Mouse (Mus musculus): ENCODE data around the gene Prkcz. TPM values are rescaled to one million over a fixed set of nuclear protein-coding genes. Genes with fewer than 3 reads are reported as not detected.

Gene Prkcz
- total RNA-seq, 4 experiments from 2014 or later = 9.1 to 13.9 (median 11.7) TPM

DNA sequence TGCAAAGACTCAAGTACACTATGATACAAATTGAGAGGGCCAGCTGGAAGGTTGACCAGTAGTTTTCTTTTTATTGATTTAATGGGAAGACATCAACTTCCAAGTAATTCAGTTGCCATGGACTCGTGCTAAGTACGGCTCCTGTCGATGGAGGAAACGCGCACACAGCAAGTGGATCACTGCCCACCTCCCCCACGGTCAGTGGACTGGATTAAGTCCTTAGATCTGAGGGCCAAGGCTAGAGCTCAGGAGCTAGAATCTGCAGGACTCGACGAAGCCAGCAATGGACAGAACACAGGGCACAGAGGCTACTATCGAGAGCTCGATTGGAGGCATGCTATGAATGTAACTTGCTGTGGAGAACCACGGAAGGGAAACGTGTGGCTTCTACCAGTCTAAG lies 52.5 kb downstream of the Prkcz start:
- DNase-seq = no peak

DNA sequence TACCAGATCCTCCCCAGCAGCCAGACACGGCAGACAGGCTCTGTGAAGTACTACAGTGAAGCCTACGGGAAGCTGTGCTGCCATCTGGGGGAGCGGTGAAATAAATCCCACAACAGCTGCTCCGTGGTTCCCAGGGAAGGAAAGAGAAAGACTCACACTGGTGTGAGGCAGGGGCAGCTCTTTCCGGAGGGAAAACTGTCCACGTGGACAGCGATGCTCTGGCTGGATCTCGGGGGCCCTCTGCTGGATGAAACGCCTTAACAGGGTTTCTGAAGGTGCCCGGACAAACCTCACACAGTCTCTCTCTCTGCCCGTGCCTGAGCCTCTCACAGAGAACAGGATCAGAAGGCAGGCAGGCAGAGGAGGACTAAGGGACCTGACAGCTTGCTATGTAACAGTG lies 53.1 kb downstream of the Prkcz start:
- peak; percentile 49 for DNase-seq

DNA sequence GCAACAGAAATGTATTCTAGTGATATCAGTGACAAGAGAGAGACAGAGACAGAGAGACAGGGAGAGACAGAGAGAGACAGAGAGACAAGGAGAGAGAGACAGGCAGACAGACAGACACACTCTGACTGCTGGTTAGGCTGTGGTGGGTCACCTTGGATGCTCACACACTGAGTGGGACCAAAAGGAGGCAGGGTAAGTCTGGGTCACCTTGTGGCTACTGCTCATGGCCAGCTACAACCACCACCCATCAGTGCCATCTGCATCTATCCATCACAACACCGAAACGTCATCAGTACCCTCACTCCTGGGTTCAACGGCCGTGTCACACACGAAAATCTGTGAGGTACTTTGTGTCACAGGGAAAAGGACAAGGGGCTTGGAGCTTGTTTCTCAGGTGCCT lies 53.6 kb downstream of the Prkcz start:
- DNase-seq = no peak

DNA sequence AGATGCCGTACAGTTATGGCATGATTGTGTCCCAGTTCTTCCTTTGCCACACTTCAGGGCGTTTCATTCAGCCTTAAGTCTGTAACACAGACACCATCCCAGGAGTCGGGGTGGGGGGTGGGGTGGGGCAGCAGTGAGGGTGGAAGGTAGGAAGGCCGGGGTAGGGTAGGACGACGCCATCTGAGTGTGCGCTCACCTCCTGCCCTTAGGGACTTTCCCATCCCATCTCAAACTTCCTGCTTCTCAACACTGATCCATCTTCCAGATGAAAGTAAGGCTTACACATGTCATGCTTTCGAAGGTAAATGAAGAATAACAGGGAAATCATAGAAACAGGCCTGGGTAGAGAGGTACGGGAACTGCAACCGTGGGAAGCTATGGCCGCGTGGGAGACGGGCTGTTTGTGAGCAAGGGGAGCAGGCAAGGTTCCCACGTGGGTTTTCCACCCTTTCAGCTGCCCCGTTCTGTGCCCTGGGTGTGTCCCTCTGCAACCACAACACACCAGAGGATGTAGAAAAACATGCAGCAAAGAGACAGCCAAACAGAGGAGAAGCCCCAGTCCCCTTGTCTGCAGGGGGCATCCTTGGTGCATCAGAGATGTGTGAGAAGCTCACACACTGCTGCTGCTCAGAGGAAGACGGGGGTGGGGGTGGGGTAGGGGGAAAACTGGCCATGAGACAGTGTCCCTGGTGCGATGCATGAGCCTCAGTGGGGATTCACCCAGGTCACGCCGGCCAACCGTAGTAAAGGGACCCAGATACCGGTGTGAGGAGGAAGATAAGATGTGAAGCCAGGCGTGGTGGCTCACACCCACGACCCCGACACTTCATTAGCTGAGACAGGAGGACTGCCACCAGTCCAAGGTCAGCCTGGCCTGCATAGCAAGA lies 54.6 kb downstream of the Prkcz start:
- no peak for DNase-seq

DNA sequence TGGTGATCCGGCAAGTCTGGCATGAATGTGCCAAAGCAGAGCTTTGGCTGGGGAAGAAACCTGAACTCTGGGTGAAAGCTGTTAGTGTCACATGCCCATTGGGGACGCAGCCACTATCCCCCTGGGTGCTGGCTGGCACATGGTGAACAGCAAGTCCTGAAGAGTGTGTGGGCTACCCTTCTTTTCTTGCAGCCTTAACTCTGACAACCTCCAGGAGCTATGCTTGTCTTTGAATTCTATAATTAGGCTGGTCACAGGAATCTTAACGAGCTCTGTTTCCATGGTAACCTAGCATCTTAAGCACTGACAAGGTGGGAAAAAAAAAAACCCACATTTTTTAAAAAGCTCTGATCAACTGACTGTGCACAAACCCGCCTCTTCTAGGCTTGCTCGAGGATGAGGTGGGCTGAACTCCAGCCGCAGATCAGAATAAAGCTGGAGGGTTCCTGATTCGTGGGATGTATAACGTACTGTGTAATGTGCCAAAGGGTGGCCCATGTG lies 55.6 kb downstream of the Prkcz start:
- DNase-seq = no peak

DNA sequence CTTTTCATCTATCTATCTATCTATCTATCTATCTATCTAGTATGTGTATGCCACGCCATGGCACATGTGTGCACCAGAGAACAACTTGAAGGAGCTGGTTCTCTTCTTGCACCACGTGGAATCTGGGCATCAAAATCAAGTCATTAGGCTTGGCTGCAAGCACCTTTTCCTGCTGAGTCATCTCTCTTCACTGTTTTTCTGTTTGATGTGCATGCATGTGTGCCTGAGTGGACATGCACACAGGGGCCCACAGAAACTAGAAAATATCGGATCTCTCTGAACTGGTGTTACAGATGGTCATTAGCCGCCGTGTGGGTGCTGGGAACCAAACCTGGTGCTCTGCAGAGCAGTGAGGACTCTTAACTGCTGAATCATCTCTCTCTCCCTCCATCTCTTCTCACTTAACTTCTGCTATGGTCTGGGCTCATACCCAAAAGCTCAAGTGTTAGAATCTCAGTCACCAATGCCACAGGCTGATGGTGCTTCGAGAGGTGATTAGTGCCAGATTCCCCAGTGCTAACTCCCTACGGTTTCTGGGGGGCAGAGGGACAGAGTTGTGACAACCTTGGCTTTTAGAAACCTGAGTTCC lies 56.6 kb downstream of the Prkcz start:
- DNase-seq = no peak

DNA sequence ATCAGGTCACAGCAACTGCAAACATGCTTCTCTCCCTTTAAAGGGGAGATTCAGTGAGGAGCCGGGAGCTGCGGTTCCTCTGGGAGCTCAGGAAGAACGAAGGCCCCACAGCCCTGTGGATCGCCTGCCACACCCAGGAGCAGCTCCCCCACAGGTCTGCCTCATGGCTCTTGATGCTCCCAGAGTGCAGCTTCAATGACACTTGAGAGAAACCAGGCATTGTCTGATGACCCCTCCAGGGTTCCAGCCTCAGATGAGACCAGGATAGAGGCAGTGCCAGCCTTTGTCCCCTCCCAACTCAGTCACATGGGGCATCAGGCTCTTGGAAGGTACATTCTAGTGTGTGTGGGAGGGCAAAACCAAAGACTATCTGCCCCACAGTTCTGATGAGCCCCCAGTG lies 59.2 kb downstream of the Prkcz start:
- no peak for DNase-seq

DNA sequence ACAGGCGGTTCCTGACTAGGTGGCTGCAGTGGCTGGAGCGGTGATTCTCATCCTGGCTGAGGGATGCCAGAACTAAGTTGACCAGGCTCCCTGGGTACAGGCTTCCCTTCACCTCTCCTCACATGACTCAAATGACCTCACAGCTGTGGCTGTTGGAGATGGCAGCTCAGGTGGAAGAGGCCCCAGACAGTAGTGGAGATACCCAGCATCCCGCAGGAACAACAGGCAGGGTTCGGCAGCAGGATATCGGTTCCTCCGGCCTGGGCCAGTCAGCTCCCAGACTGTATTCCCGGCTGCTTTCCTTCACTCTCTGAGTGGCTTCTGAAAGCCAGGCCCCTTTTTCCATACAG lies 60.1 kb downstream of the Prkcz start:
- DNase-seq = no peak

DNA sequence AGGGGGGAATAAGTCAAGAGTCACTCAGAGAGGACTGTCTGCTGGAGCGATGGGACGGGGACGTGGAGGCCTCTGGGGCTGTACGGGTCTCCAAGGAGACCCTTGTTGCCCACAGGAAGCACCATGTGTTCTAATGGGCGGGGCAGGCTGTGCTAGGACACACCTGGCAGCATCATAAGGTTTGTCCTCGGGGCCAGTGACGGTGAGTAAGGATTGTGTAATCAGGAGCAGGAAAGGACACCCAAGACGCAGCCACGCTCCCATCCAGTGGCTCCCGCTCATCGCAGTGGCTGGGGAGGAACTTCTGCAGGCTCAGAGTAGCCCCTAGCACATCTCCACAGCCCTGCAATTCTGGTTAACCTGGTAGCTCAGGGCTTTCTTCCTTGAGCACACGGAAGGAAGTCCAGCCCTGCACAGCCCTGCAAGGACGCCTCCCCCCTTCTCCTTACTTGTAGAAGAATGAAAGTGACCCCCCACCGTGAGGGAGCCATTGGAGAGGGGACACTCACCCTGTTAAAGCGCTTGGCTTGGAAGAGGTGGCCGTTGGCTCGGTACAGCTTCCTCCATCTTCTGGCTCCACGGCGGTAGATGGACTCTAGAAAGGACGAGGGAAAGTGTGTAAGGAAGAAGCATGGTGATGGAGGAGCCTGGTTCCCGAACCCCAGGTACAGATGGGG lies 60.6 kb downstream of the Prkcz start:
- DNase-seq = no peak

DNA sequence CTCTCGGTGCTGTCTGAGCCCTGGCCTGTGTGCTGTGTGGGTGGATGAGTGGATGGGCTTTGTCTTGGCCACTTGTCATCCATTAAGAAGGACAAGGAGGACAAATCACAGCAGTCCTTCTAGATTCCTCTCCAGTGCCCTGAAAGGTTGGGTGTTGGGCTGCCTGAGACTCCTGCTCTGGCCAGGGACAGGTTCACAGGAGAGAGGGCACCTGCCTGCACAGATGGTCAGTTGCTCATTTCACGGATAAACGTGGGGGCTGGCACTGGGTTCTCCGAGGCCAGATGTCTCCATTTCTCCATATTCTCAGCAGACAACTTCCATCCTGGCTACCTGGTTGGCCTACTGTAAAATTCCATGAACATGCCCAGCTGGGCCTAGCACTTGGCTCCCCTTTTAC lies 62.3 kb downstream of the Prkcz start:
- no peak for DNase-seq

DNA sequence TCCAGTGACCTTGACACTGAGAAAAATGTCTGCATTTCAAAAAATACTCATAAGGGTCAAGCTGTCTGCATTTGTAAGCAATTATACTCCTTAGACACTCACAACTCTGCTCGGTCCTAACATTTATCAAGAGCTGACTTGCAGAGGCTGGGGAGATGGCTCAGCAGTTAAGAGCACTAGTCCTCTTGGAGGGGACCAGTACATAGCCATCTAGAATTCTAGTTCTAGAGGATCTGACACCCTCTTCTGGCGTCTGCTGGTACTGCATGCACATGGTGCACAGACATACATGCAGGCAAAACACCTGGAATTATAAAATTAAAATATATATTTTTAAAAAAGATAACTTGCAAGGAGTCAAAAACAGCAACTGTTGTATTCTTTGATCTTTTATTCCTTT lies 64.1 kb downstream of the Prkcz start:
- no peak for DNase-seq

DNA sequence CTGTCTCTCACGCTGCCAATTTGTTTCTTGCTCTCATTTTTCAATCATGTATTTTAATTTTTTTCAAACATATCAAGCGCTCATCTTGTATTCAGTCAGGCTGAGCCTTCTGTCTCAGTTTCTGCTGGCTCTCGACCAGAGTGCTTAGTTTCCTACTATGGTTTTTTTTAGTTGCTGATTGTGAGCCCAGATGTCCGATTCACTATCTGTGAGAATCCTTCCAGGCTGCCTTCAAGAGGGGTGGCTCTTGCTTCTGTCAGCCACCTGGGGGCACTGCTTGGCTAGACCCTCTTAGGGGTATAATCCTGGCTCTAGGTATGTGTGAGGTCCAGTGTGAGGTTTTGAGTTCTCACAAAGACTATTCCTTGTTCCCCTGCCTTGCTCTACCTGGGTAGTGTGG lies 65.2 kb downstream of the Prkcz start:
- no peak for DNase-seq

DNA sequence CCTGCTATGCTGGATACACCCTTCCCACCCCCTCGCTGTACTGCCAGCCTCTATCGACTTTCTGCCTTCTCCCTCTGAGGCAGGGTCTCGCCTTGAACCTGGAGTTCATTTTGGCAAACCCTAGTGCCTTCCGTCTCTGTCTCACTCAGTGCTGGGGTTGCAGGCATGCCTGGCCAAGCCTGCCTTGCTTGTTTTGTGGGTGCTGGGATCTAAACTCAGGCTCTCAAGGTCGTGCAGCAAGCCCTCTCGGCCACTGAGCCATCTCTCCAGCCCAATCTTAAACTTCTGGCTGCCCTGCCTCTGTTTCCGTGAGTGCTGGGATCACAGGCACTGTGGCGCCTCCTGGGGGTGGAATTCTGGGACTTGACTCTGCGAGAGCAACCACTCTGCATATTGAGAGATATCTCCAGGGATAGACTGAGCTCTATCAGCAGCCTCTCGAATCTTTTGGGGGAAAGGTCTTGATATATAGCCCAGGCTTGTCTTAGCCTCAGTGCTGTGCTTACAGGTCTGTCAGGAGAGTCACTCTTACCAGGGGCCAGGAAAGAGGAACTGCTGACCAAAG lies 66.1 kb downstream of the Prkcz start:
- DNase-seq = no peak

DNA sequence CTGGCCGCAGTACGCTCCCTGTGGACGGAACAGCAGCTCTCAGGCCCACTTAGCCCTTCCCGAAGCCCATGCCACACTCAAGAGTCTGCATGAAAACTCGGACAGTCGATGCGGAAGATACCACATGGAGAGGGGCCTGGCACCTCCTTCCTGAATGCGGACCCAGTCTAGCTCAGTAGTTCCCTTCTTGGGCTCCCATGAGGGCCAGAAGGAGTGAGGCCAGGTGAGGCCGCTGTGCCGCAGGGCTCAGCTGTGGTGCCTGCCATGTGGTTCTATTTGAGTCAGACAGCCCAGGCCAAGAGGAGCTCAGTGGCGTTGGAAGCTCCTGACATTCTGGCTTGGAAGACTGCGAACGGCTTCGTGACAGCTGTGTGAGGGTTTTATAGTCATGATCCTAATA lies 66.8 kb downstream of the Prkcz start:
- no peak for DNase-seq

DNA sequence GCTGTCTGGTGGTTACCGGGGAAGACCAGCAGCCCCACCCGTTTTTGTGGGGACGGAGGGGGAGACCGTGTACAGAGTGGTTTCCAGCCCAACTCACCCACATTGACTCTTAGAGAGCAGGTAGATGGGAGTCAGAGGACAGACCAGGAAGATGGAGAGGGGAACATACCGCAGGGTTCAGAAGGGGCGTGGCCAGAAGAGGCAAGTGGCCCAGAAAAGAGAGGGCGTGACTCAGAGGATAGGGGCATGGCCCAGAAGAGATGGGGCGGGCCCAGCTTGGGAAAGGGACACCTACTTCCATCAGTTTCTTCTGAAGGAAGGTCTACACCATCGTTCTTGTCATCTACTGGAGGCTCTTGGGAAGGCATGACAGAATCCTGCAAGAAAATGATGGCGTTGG lies 68.3 kb downstream of the Prkcz start:
- DNase-seq = no peak

DNA sequence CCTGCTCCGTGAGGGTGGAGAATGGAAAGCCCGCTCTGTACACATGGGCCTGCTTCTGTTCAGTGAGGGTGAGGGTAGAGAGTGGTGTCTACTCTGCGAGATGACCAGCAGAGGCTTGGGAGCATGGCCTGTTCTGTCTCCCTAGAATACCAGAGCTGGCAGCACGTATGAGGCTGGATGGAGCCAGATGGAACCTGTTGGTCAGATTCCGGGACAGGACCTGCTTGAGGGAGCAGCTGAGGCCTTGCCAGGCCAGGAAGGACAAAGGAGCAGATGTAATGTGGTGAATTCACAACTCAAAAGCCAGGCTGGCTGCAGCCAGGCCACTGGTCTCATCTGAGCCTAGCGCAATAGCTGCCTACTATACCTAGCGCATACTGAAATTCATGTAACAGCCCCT lies 71.1 kb downstream of the Prkcz start:
- no peak for DNase-seq

DNA sequence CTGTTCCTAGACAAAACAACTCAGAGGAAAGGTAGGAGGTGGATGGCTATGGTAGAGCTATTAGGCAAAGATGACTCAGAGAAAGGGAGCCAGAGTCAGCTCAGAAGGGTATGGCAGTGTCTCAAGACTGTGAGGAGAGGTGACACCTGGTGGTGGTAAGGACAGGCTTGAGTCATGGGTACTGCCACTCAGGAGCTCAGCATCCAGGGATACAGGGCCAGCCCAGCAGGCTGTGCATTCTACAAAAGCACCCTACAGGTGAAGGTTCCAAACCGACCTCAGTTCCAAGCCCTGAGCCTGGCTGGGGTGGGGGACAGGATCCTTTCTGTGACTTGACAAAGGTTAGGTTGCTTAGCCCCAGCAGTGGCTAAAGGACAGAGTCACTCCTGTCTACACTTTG lies 72.6 kb downstream of the Prkcz start:
- no peak for DNase-seq

DNA sequence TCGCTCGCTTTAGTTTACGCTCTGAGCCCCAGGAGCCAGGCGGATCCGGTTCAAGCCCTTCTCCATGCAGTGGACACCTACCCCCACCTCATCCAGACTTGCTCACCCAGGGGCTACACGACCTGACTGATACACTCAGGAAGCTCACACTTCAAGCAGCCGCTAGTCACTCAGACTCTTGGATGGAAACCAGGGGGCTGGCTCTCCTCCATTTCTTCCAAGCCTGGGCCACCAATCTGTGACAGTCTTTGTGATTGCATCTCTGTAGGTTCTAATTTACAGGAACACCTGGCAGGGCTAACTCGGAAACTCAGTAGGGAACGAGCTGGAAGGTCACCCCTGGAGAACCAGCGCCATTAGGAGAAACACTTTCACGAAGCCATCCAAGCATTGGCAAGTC lies 73.4 kb downstream of the Prkcz start:
- no peak for DNase-seq

DNA sequence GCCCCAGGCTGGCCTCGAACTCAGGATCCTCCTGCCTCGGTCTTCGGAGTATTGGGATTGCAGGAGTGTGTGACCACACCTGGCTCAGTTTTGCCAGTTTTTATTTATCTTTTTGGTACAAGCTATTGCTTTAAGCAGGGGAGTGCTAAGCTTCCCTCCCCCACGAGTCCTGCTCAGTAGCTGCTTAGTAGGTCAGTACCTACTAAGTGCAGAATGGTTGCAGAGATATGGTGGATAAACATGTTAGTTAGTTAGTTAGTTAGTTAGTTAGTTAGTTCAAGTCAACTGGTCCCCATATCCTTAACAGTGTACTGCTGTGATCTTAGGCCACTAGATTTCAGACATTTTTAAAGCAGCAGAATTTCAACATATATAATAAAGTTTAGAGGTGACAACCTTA lies 75.1 kb downstream of the Prkcz start:
- DNase-seq = no peak

DNA sequence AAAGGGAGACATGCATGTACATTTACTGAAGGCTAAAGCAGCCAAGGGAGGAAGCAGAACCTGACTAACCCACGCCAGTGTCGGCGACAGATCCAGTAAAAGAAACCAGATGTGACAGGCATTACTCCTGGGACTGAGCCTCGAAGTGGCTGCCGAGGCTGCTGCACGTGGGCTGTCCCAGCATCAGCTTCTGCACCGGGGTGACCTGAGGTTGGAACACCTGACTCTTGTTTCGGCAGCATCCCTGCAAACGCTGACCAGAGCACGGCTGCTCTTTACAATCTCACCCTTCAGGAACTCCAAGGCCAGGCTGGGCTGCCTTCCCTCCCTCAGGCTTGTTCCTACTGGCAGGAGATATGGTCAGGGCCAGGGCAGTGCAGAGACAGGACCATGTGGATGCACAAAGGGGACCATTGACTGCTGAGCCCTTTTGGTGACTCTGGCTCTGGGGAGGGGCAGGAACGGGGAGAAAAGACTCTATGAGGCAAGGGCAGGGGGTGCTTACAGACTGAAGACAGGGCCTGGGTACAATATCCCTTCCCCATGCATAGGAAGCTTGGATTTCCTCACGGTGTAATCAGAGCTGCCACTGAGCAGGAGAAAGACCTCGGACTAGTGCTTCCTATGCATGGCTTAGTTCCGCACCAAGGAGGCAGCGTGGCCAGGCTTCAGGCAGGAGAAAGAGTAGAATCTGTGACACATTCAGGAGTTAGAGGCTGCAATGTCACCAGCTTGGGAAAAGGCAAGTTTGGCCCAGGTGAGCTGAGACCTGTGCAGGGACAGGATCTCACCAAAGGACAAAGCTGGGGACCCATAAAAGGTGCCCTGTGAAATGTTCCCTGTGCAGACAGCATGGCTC lies 76.4 kb downstream of the Prkcz start:
- no peak for DNase-seq

DNA sequence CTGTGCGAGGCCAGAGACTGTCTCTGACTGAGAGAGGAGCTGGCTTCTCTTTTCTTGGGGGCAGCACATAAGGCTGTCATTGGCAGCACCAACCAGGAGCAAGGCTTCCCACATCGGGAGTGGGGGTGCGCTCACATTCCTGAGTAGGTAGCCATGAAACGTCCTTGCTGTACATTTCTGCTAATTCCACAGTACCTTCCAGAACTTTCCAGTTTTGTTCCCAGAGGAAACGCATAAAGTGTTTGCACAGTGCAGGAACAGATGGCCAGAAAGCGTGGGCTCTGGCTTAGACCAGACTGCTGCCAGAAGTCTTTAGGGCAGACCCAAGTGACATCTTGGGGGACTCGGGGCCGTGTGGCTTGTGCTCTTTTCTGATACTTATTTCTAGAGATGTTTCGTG lies 77.6 kb downstream of the Prkcz start:
- DNase-seq = no peak

DNA sequence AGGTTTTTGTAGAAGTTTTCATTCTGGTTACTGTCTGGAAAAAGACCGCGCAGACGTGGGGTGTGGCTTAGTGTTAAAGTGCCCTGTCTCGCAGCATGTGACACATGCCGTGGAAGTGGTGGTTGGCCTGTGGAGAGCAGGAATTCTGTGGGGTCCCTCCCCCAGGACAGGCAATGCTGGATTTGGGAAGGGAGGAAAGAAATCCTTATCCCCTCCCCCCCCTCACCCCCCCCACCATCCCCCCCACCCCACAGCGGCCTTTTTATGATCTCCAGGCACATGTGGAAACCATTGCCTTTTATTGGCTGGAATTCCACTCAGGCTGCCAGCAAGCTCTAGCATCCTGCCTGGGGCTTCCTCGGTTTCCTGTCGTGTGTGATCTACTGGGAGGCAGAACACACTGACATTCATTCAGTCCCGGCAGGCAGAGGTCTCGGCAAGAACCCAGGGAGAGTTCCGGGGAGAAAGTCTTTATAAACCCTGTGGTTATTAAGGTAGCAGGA lies 78.1 kb downstream of the Prkcz start:
- no peak for DNase-seq

All from adrenal gland, adult 8-10 months (tissue).